Mouse (Mus musculus) layer of hippocampus, adult 9-10 months (tissue): ENCODE measurements around the gene Mapk12.

Experiments used
- DNase-seq: peaks from one replicate; pipeline ENCODE4 v3.0.0; 2022; ENCODE audit warnings: low spot score

Mapk12 gene

GRCm38 (mm10) chr15:89140659-89141252 lies at the start of gene Mapk12:
Mapk12 (minus strand) TSS chr15:89140703.
- DNase-seq, result no peak

- DNase-seq, result no peak
Observed at GRCm38 (mm10) chr15:89184937-89185227, 44.4 kb upstream of the Mapk12 start.

- DNase-seq, result no peak
Observed at GRCm38 (mm10) chr15:89184141-89184936, 43.8 kb upstream of the Mapk12 start.

- no peak for DNase-seq
Observed at GRCm38 (mm10) chr15:89182842-89183241, 42.3 kb upstream of the Mapk12 start.

- no peak for DNase-seq
Observed at GRCm38 (mm10) chr15:89182328-89182741, 41.8 kb upstream of the Mapk12 start.

GRCm38 (mm10) chr15:89181561-89182270 lies 41.2 kb upstream of the Mapk12 start:
- DNase-seq, result no peak

- DNase-seq, result no peak
Observed at GRCm38 (mm10) chr15:89180571-89181229, 40.2 kb upstream of the Mapk12 start, which contains the start of gene Plxnb2. Plxnb2 (minus strand) TSS chr15:89180788.

- no peak for DNase-seq
Observed at GRCm38 (mm10) chr15:89180081-89180541, 39.6 kb upstream of the Mapk12 start.

- no peak for DNase-seq
Observed at GRCm38 (mm10) chr15:89179630-89179964, 39.1 kb upstream of the Mapk12 start.

- DNase-seq, result no peak
Observed at GRCm38 (mm10) chr15:89178954-89179629, 38.6 kb upstream of the Mapk12 start.

GRCm38 (mm10) chr15:89178260-89178860 lies 37.9 kb upstream of the Mapk12 start:
- no peak for DNase-seq

GRCm38 (mm10) chr15:89177576-89178259 lies 37.2 kb upstream of the Mapk12 start:
- no peak for DNase-seq

- DNase-seq, result no peak
Observed at GRCm38 (mm10) chr15:89177121-89177520, 36.6 kb upstream of the Mapk12 start.

GRCm38 (mm10) chr15:89175411-89176155 lies 35.1 kb upstream of the Mapk12 start:
- no peak for DNase-seq

- DNase-seq, result no peak
Observed at GRCm38 (mm10) chr15:89174889-89175339, 34.4 kb upstream of the Mapk12 start.

GRCm38 (mm10) chr15:89173906-89174214 lies 33.4 kb upstream of the Mapk12 start:
- DNase-seq, result no peak

GRCm38 (mm10) chr15:89173024-89173905 lies 32.8 kb upstream of the Mapk12 start:
- no peak for DNase-seq

- DNase-seq, result no peak
Observed at GRCm38 (mm10) chr15:89172276-89172935, 31.9 kb upstream of the Mapk12 start.
